Mouse (Mus musculus) frontal cortex, postnatal 10 days (tissue): Measurements from ENCODE around the gene Lyrm1.

Experiments used
- DNase-seq, 2 experiments: peaks; one replicate each; pipeline ENCODE4 v3.0.0; 2022; ENCODE audit warnings: low spot score in 2 of 2, mixed read lengths in 1 of 2

Gene Lyrm1

GRCm38 (mm10) chr7:119887887-119888286, 7.8 kb upstream of the Lyrm1 start:
- DNase-seq, result no peak

DNA sequence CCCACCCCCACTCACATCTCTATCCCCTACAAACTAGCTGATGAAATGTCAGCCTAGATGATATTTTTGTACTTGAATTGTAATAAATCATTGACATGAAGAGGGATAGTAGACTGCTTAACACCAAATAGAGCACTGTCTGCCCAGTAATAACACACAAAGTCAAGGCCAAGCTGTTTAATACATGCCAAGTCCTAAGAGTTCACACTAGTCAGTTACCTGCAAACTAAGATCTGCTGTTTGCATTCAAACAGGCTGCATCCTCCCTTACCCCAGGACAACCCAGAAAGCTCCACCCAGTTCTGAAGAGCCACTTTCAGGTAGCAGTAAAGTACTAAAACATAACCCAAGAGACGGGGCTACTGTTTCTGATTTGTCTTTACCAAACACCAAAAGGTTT, 3.5 kb upstream of the Lyrm1 start:
- DNase-seq, result no peak

DNA sequence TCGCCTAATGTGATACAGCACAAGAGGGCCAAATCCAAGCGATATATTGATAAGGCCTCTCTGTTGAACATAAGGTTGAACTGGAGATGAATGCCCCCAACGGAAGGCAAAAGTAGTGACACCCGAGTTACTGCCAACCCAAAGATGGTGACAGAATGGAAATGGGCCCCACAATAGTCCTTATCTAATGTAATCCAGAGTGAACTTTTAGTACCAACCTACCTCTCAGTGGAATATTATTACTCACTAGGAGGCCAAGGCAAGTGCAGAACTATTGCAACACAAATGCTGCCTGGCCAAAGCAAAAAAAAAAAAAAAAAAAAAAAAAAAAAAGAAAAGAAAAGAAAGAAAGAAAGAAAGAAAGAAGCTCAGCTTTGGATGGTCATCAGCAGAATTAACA, 2.9 kb upstream of the Lyrm1 start:
- DNase-seq, result no peak

GRCm38 (mm10) chr7:119894818-119895544, 680 bp upstream of the Lyrm1 start:
- DNase-seq, result peak in 1 of 2 experiments; percentile 55

DNA sequence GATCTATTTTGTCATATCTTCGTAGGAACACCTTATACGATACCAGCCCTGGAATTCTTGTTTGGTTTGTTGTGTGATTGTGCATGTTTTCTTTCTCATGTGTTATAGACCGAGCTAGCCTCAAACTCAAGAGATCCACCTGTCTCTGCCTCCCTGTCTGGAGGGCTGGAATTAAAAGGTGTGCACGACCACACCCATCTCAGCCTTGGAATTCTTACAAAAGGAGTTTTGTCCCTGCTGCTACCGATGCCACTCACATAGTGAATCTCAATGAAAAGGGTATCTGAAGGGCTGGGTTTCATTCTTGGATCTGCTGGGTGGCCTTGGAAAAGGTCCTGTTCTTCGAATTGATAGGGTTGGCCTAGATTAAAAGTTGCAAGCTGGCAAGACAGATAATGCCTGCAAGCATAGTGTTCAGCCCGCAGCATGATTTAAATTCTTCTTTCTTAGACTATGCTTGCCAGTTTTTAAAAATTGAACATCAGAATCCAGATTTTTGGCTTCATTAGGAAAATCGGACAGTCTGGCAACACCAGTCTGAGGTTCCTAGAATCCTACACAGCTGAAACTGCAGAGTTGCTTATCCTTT, 2.0 kb downstream of the Lyrm1 start:
- DNase-seq, result no peak

GRCm38 (mm10) chr7:119898247-119898856, 2.7 kb downstream of the Lyrm1 start:
- no peak for DNase-seq

DNA sequence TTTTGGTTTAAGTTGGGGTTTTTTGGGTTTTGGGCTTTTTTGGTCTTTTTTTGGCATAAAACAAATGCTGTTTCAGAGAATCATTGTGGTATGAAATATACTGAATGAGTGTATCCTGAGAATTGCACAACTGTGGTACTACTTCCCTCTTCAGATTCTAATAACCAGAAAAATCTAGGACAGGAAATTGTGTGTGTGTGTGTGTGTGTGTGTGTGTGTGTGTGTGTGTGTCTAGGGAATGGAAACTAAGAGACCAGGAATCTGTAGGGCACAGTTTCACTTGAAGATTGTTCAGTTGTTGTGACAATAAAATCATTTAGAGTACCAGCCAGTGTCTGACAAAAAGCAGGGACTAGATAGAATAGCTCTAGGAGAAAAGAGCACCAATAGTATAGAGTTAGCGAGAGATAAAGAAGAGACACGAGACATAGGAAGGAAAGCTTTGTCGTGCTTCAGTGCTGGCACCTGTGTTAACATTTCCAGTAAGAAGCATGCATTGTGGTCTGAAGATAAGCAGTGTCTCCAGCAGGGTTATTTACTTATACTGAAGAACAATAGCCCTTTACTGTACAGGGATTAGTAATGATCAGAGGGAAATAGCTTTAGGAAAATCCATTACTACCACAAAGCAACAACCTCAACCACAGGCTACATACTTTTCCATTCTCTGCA, 3.9 kb downstream of the Lyrm1 start:
- no peak for DNase-seq

DNA sequence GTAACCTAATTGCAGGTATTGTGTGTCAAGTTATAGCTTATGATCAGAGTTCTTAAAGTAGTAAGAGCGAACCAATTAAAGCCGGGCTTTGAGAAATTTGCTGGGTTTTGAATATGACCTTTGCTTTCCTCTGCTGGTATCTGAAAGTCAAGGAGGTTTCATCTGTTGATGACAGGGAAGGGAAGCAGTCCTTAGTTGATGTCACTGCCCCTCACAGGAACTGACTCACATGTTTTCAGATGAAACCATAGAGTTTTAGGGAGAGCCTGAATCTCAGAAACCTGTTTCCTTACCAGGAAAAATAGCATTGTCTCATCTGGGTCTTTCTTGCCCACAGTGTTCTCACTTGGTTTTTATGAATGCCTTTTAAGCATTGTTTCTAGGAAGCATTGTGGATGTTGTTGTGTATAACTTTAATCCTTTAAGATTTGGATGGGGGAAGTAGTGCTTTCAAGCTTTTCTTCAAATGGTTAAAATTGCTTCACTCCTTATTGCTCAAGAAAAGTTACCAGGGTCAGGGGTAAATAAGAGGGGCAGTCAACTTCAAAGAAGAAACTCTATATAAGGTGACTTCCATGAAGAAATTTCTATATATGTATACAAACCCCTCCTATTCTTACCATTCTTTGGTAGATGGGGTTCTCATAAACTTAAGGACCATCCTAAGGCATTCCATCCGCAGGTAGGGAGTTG, 11.0 kb downstream of the Lyrm1 start:
- DNase-seq, result no peak

- DNase-seq, result no peak
Measured at GRCm38 (mm10) chr7:119911727-119912126, 16.1 kb downstream of the Lyrm1 start.

GRCm38 (mm10) chr7:119920457-119920856, 24.8 kb downstream of the Lyrm1 start:
- DNase-seq, result no peak

GRCm38 (mm10) chr7:119921054-119921453, 25.4 kb downstream of the Lyrm1 start:
- no peak for DNase-seq

GRCm38 (mm10) chr7:119928783-119929440, 33.3 kb downstream of the Lyrm1 start:
- DNase-seq, result no peak

DNA sequence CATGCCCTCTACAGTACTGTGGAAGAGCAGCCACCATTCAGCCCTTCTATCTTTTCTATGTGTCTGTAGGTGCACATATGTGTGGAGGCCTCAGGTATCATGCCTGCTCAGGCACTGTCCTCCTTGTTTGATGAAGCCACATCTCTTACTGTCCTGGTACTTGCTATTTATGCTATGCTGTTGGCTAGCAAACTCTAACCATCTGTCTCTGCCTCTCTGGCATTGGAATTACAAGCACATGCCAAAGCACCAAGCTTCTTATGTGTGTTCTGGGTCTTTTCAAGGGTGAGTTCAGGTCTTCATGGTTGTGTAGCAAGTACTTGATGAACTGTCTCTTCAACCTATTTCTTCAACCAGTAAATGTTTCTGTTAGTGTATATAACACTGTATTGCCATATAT, 40.7 kb downstream of the Lyrm1 start:
- no peak for DNase-seq

DNA sequence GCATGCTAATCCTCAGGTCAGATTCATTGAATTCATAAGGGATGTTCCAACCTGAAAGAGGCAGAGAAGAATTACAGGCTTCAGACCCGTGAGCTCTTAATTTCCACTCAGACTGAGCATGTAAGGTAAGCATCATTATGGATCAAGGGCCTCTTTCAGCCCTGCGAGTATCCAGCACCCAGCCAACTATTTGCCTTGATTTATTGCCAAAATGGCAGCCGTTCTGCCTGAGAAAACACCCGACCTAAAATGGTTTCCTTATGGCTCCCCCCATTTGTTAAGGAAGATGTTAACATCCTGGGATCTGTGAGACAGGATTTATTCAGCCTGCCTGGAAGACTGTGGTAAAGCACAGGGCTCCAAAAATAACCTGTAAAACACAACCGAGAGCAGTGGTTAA, 41.4 kb downstream of the Lyrm1 start:
- no peak for DNase-seq

DNA sequence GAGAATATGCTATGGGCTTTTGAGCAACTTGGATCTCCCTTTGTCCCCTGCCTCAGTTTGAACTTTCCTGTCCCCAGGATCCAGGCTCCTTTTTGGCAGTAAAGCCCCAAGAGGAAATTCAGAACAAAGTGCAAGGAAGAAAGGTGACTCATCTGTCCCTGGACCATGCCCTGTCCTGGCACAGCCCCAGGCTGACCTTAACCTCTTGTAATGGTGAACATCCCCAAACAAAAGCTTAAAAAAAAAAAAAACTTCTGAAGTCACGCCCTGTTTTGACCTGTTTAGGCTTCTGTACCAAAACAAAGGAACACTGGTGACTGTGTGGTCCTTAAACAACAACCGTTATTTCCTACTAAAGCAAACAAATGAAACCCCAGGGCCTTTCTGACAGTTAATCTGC, 45.9 kb downstream of the Lyrm1 start:
- no peak for DNase-seq

- no peak for DNase-seq
Measured at GRCm38 (mm10) chr7:119954047-119954446, 58.4 kb downstream of the Lyrm1 start.

DNA sequence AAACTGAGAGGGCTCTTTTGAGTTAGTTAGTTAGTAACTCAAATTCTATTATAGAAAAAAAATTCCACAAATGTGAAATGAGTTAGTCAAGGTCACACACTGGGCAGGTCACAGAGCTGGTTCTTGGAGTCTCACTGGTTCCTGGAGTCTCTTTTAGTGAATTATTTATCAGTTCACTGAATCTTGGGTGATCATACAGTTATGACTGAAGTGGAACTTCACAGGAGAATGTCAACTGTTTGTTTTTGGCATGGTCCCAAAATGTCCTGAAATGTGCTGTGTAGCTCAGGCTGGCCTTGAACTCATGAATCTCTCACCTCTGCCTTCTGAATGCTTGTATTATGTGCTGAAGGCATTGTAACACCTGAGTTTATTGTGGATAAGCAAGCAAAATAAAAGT, 61.8 kb downstream of the Lyrm1 start:
- no peak for DNase-seq

DNA sequence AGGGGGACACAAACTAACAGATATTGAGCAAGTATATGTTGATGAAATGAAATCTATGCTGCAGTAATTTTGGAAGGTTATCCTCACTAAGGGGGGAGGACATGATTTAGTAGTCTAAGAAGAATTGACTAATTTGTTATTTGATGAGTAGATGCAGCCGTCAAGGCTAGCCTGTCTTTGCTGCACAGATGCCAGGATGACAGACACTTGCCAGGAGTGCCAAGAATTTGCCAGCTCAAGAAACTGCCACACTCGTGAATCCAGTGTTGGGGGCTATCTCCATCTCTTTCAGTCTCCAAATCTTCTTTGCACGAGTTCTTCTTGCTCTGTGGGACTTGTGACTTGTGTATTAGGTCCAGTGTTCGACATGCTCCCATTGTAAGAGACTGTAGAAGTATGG, 63.4 kb downstream of the Lyrm1 start:
- no peak for DNase-seq

- no peak for DNase-seq
Measured at GRCm38 (mm10) chr7:119959491-119959890, 63.8 kb downstream of the Lyrm1 start.

- no peak for DNase-seq
Measured at GRCm38 (mm10) chr7:119960006-119960405, 64.3 kb downstream of the Lyrm1 start.

- DNase-seq, result no peak
Measured at GRCm38 (mm10) chr7:119960546-119960945, 64.9 kb downstream of the Lyrm1 start.

DNA sequence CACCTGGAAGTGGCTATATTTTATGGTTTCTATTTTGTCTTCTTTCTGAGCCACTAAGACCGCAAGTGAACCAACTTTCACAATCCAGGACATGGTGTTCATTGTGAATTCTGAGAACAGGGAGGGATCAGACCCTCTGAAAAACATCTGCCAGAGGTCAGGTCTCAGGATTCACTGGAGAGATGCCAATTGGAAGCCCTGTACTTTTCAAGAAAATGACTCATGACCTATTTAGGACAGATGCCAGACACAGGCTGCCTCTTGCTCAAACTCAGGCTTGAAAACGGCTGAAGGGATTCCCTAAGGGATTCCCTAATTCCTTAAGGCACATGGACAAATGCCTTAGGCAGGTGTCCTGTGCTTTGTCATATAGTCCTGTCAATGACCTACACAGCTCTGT, 65.4 kb downstream of the Lyrm1 start:
- no peak for DNase-seq
